Mouse (Mus musculus) ES-E14 (cell line): Measurements from ENCODE around the gene Osbpl6. TPM values are rescaled to one million over a fixed set of nuclear protein-coding genes. Genes with fewer than 3 reads are reported as not detected.
A peak's percentile ranks its signal among the peaks of the same experiment; 100 is the strongest.

ENCODE experiments used
- DNase-seq: peaks from one replicate; pipeline ENCODE4 v3.0.0-alpha.2; 2013; ENCODE audit warnings: low read depth, low spot score
- H3K27ac ChIP-seq: 2 replicates; pipeline ENCODE4 v1.5.1; 2012; ENCODE audit warnings: low read depth, mild to moderate bottlenecking, low read length, moderate library complexity, mixed read lengths; ENCODE audit not compliant: poor library complexity, insufficient read depth, severe bottlenecking
- H3K36me3 ChIP-seq: 2 replicates; pipeline ENCODE4 v1.6.1; 2012; ENCODE audit warnings: mild to moderate bottlenecking, low read length, moderate library complexity, mixed read lengths; ENCODE audit not compliant: control insufficient read depth, poor library complexity, insufficient read depth, severe bottlenecking
- H3K4me1 ChIP-seq, 2 experiments: fragments of 150-350 bp in 1 of 2; sonication (generic) in 1 of 2; 2 replicates each; pipeline ENCODE4 v1.6.1; 2012; ENCODE audit warnings: low read length in 2 of 2, mild to moderate bottlenecking in 1 of 2, mixed read lengths in 1 of 2; ENCODE audit not compliant: control insufficient read depth in 2 of 2, insufficient read depth in 2 of 2, poor library complexity in 1 of 2
- H3K4me3 ChIP-seq, 2 experiments: fragments of 150-350 bp in 1 of 2; sonication (generic) in 1 of 2; 2 replicates each; pipeline ENCODE4 v1.5.1; 2012; ENCODE audit warnings: low read length in 2 of 2, low read depth in 1 of 2, mild to moderate bottlenecking in 1 of 2, mixed read lengths in 1 of 2; ENCODE audit not compliant: insufficient read depth in 1 of 2, poor library complexity in 1 of 2, severe bottlenecking in 1 of 2
- H3K9ac ChIP-seq: 2 replicates; pipeline ENCODE4 v1.6.1; 2012; ENCODE audit warnings: low read depth, mild to moderate bottlenecking, low read length, mixed read lengths; ENCODE audit not compliant: poor library complexity, insufficient read depth, severe bottlenecking
- H3K9me3 ChIP-seq: fragments of 150-350 bp; sonication (generic); 2 replicates; pipeline ENCODE4 v1.6.1; 2012; ENCODE audit warnings: low read depth, mild to moderate bottlenecking, low read length; ENCODE audit not compliant: control insufficient read depth, insufficient read depth
- CHD2 ChIP-seq: IDR thresholded peaks from 2 replicates; pipeline ENCODE4 v1.6.1; 2014; ENCODE audit warnings: mild to moderate bottlenecking, low read depth, low read length, inconsistent platforms
- HCFC1 ChIP-seq: IDR thresholded peaks from 2 replicates; pipeline ENCODE4 v1.6.1; 2012; ENCODE audit warnings: low read length, inconsistent platforms, borderline replicate concordance; ENCODE audit not compliant: insufficient read depth
- MAFK ChIP-seq: IDR thresholded peaks from 2 replicates; pipeline ENCODE4 v1.6.1; 2014; ENCODE audit warnings: mild to moderate bottlenecking, low read depth, low read length, inconsistent platforms; ENCODE audit not compliant: insufficient read depth
- ZC3H11A ChIP-seq: IDR thresholded peaks from 2 replicates; pipeline ENCODE4 v1.6.1; 2012; ENCODE audit warnings: low read depth, mild to moderate bottlenecking, inconsistent platforms, low read length, borderline replicate concordance
- ZNF384 ChIP-seq: IDR thresholded peaks from 2 replicates; pipeline ENCODE4 v1.6.1; 2012; ENCODE audit warnings: low read depth, low read length, inconsistent platforms
- in situ Hi-C, 2 experiments: fragments of 600-800 bp; cut with MboI; formaldehyde crosslinking; loops; one replicate each; pipeline ENCODE4 v1.15.1; 2025; ENCODE audit warnings: low sequenced_read_pairs in 2 of 2, inconsistent platforms in 1 of 2; ENCODE audit not compliant: unreplicated experiment in 2 of 2
- total RNA-seq: library from RNA; depleted of rRNA; stranded (reverse); fragments of 300-350 nt; gene quantifications from 2 replicates; pipeline ENCODE4 v1.2.3, GENCODE M21; 2012

Gene Osbpl6
- total RNA-seq, 1 experiment = 0.45 TPM

DNA sequence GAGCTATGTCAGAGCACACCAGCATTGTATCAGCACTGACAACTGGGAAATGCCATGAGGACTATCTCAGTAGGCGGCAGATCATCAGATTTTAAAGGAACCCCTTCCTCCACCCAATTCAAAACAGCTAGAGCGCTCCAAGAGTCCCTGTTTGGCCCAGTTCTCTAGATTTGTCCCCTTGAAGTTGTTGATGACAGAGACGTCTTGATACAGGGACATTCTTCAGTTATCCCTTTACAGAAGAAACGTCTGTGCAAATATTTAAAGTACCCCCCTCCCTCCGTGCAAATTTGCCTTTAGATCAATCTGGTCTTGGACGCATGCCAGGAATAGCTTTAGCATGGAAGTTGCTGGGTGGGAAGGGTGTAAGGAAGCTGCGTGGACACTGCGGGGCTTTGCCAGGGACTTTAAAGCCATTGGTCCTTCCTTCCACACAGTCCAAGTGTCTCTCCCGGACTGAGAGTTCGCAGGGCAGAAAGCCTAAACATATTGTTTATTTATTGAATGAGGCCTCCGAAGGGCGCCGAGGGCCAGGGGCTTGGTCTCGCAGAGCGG is 635 bp upstream of the Osbpl6 start:
- H3K9ac ChIP-seq = peak overlapping the region; percentile 77
- no peak for TF ChIP-seq ZC3H11A
- TF ChIP-seq MAFK = no peak
- TF ChIP-seq HCFC1 = no peak
- no peak for TF ChIP-seq CHD2
- no peak for TF ChIP-seq ZNF384
- no peak overlapping the region for H3K27ac ChIP-seq
- no peaks in the 10 kb centered on the region for H3K9me3 ChIP-seq
- DNase-seq = peak; percentile 3
- H3K36me3 ChIP-seq = no peaks in the 10 kb centered on the region
- peak overlapping the region; percentile 84 to 92 for H3K4me3 ChIP-seq
- in situ Hi-C loops = no loop called here
- peaks cover 2 to 3% of the 10 kb centered on the region in 2 experiments; a peak in 3 of 4 replicates for H3K4me1 ChIP-seq

DNA sequence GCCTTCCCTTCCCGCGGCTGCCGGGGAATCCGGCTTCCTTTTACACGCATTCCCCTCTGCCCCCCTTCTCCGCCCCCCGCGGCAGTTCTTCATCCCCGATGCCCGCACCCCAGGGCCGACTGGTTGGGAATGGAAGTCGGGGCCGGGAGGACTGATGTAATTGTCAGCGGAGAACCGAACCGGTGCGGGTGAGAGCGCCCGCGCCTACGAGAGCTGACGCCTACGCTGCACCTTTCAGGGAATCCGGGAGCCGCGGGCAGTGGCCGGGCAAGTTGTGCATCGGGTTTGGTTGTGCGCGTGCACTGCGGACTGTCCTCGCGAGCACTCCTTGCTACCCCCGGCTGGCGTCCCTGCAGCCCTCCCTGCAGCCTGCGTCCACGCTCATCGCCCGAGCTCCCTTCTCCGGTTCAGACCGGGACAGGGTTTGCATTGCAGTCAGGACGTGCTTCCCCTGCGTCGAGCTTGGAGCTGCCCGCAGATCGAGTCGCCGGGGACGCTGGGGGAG is 681 bp downstream of the Osbpl6 start:
- TF ChIP-seq ZC3H11A = no peak
- no peak for TF ChIP-seq HCFC1
- TF ChIP-seq CHD2 = no peak
- no peak for TF ChIP-seq MAFK
- no peak for TF ChIP-seq ZNF384
- no peaks in the 10 kb centered on the region for H3K9me3 ChIP-seq

DNA sequence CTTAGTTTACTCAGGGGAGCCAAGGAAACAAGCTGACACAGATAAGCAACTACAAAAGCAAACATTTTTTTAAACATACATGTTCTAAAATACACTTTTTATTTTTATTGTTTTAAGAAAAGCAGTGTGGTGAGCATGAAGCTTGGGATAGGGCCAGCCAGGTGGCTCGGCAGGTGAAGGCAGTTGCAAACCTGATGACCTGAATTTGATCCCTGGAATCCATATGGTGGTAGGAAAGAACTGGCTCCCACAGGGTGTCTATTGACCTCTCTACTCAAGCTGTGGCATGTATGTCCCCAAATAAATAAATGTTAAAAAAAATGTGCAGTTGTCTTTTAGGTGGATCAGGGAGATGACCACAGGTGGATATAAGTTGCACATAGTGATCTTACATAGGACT is 3.2 kb downstream of the Osbpl6 start:
- Histone ChIP-seq H3K9ac (no peak overlapping the region), H3K36me3 (no peaks in the 10 kb centered on the region), H3K4me1 (0 out of 4 replicates have a peak, but pooled peaks cover 0 to 2% of the 10 kb centered on the region in 2 experiments), H3K4me3 (no peak overlapping the region), H3K9me3 (no peaks in the 10 kb centered on the region), H3K27ac (no peak overlapping the region)
- in situ Hi-C loops = no loop called here
- no peak for DNase-seq
- TF ChIP-seq ZC3H11A = no peak
- TF ChIP-seq ZNF384 = no peak
- no peak for TF ChIP-seq HCFC1
- no peak for TF ChIP-seq MAFK
- TF ChIP-seq CHD2 = no peak

More for the DNA sequence above, 681 bp downstream of the Osbpl6 start:
- Histone ChIP-seq H3K36me3 (no peaks in the 10 kb centered on the region), H3K4me1 (0 out of 4 replicates have a peak, but pooled peaks cover 0 to 2% of the 10 kb centered on the region in 2 experiments), H3K9ac (peak overlapping the region; percentile 77), H3K4me3 (peak overlapping the region; percentile 84 to 92), H3K27ac (no peak overlapping the region)
- in situ Hi-C loops = no loop called here
- peak; percentile 33 for DNase-seq

DNA sequence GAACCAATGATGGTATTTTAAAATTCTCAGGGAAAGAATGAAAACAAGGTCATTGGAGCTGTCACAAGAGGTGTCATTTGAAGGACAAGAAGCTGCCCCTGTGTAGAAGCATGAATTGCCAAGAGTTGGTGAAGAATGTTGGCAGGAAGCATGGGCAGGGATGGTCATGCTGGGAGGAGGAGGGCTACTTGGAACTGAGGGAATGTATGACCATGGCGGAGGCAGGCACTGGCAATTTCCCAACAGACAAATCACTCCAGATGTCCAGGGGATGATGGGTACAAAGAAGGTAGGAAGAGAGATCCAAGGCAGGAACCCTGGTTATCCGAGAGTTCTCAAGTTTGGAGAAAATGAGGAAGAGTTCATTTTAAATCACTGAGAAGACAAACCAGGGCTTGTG is 3.7 kb downstream of the Osbpl6 start:
- DNase-seq = no peak
- no peaks in the 10 kb centered on the region for H3K36me3 ChIP-seq
- no peak overlapping the region for H3K4me3 ChIP-seq
- no peak overlapping the region for H3K9ac ChIP-seq
- no peak for TF ChIP-seq ZNF384
- no peak for TF ChIP-seq ZC3H11A
- no peak for TF ChIP-seq MAFK
- TF ChIP-seq HCFC1 = no peak
- TF ChIP-seq CHD2 = no peak
- H3K9me3 ChIP-seq = no peaks in the 10 kb centered on the region
- no peak overlapping the region for H3K27ac ChIP-seq
- in situ Hi-C loops = no loop called here
- 0 out of 4 replicates have a peak, but pooled peaks cover 0 to 2% of the 10 kb centered on the region in 2 experiments for H3K4me1 ChIP-seq

DNA sequence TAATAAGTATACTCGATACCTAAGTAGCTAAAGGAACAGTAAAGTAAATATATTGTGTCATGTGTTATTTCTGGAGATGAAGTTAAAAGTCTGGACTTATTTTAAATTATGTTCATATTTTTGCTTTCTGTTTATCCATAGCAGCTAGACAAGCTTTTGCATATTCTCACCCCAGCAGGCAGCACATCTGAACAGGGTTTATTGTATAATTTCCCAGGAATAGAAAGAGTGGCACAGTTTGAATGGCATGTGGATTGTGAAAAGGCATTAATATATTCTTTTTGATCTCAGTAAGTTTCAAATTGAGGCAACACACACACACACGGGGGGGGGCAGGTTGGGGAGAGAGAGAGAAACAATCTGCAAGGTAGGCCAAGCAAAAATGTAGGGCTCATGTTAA is 6.6 kb downstream of the Osbpl6 start:
- no peaks in the 10 kb centered on the region for H3K9me3 ChIP-seq
- no peak overlapping the region for H3K4me3 ChIP-seq
- no peak overlapping the region for H3K9ac ChIP-seq
- H3K4me1 ChIP-seq = no peaks in the 10 kb centered on the region
- no peak overlapping the region for H3K27ac ChIP-seq
- H3K36me3 ChIP-seq = no peaks in the 10 kb centered on the region
- in situ Hi-C loops = no loop called here
- TF ChIP-seq HCFC1 (no peak), ZC3H11A (no peak), ZNF384 (no peak), MAFK (no peak), CHD2 (no peak)
- no peak for DNase-seq
